Mouse (Mus musculus) heart, postnatal 0 days (tissue): ENCODE data around the gene Sycp1.

ENCODE experiments used
- CTCF ChIP-seq: IDR thresholded peaks from 2 replicates; pipeline ENCODE4 v1.5.1; 2016; ENCODE audit warnings: antibody characterized with exemption, control low read depth, low read depth
- EP300 ChIP-seq: IDR thresholded peaks from 2 replicates; pipeline ENCODE4 v1.6.1; 2016; ENCODE audit warnings: antibody characterized with exemption, low read depth

GRCm38 (mm10) chr3:102782618-102783017 lies 153.3 kb downstream of the Sycp1 start, which contains the start of gene Tshb:
- no peak for TF ChIP-seq CTCF
- TF ChIP-seq EP300, result no peak
